Mouse (Mus musculus) olfactory bulb, adult 2 months (tissue): ENCODE measurements around the gene Sync. TPM values are rescaled to one million over a fixed set of nuclear protein-coding genes. Genes with fewer than 3 reads are reported as not detected.

Experiments used
- H3K27ac ChIP-seq: fragments of 200-500 bp; 2 replicates; pipeline ENCODE4 v1.5.1; 2012; ENCODE audit warnings: low read depth, low read length; ENCODE audit not compliant: insufficient read depth
- H3K4me1 ChIP-seq: fragments of 200-500 bp; 2 replicates; pipeline ENCODE4 v1.6.1; 2012; ENCODE audit warnings: low read length; ENCODE audit not compliant: control insufficient read depth, insufficient read depth
- H3K4me3 ChIP-seq: fragments of 200-500 bp; 2 replicates; pipeline ENCODE4 v1.5.1; 2012; ENCODE audit warnings: mild to moderate bottlenecking, low read depth, low read length, moderate library complexity; ENCODE audit not compliant: insufficient read depth
- CTCF ChIP-seq: fragments of 200-500 bp; IDR thresholded peaks from 2 replicates; pipeline ENCODE4 v1.5.1; 2012; ENCODE audit warnings: low read depth, mild to moderate bottlenecking, low read length, moderate library complexity; ENCODE audit not compliant: insufficient read depth
- POLR2A ChIP-seq: fragments of 200-500 bp; IDR thresholded peaks from 2 replicates; pipeline ENCODE4 v1.6.1; 2012; ENCODE audit warnings: mild to moderate bottlenecking, low read depth, low read length, moderate library complexity; ENCODE audit not compliant: insufficient read depth
- WGBS: fragments of 180-500 bp; shearing (Covaris S2); methylation state at CpG from one replicate; pipeline ENCODE4 v1.1.7; 2018; 5-methylcytosine and 5-hydroxymethylcytosine counted together
- polyA plus RNA-seq: library from polyadenylated mRNA; stranded (reverse); fragments of >200 nt; gene quantifications from 2 replicates; pipeline ENCODE4 v1.2.4, GENCODE M21; 2012; ENCODE audit warnings: low replicate concordance; ENCODE audit not compliant: missing spikeins, insufficient read depth, insufficient read length

Gene Sync
- polyA plus RNA-seq, 1 experiment, result not detected

DNA sequence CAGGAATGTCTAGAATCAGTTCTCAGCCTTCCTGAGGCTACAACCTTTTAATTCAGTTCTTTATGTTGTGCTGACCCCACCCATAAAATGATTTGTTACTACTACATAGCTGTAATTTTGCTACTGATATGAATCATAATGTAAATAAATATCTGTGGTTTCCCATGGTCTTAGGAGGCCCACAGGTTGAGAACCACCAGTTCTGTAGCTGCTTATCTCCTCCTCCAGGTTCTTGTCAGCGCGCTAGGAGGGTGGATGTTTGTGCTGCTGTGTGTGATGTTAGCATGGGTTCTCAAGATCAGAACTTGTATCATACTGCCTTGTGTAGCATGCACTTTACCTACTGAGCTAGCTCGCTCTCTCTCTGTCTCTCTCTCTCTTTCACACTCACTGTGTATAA lies 52.3 kb downstream of the Sync start:
- no peak overlapping the region for H3K4me3 ChIP-seq
- H3K4me1 ChIP-seq, result no peaks in the 10 kb centered on the region
- H3K27ac ChIP-seq, result no peak overlapping the region
- 97% methylated on average over 3 of the region's 3 CpGs for WGBS
- no peak for TF ChIP-seq CTCF
- TF ChIP-seq POLR2A, result no peak

DNA sequence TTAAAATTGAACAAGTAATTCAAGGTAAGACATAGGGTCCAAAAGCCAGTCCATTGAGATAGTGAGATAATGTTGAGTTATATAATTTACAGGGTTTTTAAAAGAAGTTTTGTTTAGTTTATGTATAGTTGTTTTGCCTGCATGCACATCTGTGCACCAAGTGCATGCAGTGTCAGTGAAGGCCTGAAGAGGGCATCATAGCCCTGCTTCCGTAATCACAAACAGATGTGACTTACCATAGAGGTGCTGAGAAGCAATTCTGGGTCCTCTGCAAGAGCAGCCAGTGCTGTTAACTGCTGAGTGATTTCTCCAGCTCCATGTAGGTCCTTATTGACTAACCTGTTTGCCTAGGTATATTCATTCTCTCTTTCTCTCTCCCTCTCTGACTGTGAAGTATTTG lies 54.5 kb downstream of the Sync start:
- Histone ChIP-seq H3K27ac (no peak overlapping the region), H3K4me1 (peaks cover 3% of the 10 kb centered on the region), H3K4me3 (no peak overlapping the region)
- TF ChIP-seq CTCF (no peak), POLR2A (no peak)
- WGBS, result 96% methylated on average over 1 of the region's 1 CpGs

DNA sequence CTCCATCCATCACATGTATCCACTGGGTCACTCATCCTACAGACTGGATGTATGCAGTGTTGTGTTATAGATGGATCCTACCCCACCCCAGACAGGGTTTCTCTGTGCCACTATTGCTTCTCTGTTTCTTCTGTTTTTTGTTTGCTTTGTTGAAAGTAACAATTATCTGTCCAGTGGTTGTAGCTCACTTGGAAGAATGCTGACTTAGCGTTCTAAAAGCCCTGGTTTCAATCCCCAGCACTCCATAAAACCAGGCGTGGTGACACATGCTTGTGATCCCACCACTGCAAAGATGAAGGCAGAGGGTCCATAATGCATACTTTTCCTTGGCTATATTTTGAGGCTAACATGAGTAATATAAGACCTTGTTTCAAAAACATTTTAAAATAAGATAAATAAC lies 55.3 kb downstream of the Sync start:
- Histone ChIP-seq H3K27ac (no peak overlapping the region), H3K4me1 (peaks cover 3% of the 10 kb centered on the region), H3K4me3 (no peak overlapping the region)
- 93% methylated on average over 2 of the region's 2 CpGs for WGBS
- TF ChIP-seq CTCF, result no peak
- no peak for TF ChIP-seq POLR2A

DNA sequence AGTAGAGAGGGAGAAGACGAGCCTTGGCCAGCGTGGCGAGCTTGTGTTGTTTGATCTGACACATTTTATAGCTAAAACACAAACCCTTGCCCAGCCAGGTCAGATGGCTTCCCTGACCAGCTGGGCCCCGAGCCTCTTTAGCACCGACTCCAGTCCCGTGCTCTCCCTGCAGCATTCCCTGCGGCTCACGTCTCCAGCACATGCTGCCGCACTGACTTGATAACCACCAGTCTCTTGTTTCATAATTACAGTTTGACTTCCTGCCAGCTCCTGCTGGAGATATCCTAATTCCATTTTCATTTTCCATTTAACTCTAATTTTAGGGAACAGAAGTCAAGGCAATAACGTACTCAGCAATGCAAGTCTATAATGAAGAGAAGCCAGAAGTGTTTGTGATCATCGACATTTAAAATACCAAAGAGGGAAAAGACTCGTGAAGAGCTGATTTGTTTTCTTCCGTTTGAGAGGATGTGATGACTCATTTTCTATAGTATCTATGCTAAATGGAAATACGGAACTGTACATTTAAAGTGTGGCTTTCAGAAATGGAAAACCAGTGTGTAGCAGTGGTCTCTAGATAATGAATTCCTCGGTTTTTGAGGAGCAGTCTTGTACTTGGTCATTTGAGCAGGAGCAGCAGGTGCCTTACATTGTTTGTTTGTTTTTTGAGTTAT lies 59.2 kb downstream of the Sync start:
- Histone ChIP-seq H3K4me3 (no peak overlapping the region), H3K27ac (0 out of 2 replicates have a peak overlapping the region, but pooled peaks have one; percentile 35), H3K4me1 (peaks cover 8% of the 10 kb centered on the region)
- no peak for TF ChIP-seq POLR2A
- TF ChIP-seq CTCF, result no peak
- WGBS, result 37% methylated on average over 15 of the region's 15 CpGs

DNA sequence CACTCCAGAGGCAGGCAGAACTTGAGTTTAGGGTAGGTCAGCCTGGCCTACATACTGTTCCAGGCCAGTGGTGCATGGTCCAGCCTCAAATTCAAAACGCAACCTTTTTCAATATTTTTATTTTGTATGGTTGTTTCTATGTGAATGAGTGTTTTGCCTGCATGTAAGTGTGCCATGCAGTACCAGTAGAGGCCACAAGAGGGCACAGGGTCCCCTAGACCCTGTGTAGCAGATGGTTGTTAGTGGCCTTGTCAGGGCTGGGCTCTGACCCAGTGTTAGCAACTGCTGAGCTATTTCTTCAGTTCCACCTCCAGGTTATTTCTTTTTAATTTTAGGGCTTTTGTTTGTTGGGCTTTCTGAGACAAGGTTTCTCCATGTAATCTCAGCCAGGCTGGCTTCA lies 63.2 kb downstream of the Sync start:
- TF ChIP-seq POLR2A (no peak), CTCF (peak; percentile 39; the same call in 1 of the 2 replicates)
- Histone ChIP-seq H3K27ac (no peak overlapping the region), H3K4me1 (peaks cover 14% of the 10 kb centered on the region), H3K4me3 (no peak overlapping the region)
- 15% methylated on average over 1 of the region's 1 CpGs for WGBS

DNA sequence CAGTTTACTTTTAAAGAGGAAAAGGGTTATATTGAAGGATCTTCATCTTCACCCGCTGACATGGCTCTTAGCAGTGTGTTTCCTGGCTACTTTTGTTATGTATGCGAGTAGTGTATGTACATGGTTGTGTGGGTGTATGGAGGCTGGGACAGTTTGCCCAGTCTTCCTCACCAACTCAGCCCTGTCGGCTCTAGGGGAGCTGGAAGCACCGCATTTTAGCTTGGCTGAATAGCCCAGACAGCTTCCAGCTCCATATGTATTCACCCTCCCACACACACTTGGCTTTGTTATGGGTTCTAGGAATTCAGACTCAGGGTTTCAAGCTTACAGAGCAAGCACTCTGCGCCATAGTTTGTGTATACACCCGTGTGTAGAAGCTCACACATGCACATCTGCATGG lies 63.7 kb downstream of the Sync start:
- TF ChIP-seq POLR2A, result no peak

DNA sequence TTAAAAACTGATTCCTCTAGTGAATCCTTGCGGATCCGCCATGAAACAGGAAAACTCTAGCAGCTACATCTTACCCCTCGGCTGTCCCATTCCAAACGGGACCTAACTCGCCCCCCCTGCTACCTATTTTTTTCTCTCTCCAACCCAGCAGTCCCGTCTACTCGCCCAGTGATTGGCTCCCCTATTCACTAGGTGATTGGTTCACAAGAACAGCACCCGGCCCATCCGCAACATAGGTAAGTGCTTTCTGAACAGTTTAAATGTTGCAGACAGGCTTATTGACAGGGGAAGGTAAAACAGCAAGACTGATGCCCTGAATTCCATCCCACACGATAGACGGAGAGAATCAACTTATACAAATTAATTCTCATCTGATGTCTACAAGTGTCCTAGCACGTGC lies 65.8 kb downstream of the Sync start:
- TF ChIP-seq POLR2A (no peak), CTCF (no peak)
- WGBS, result 88% methylated on average over 12 of the region's 12 CpGs
- Histone ChIP-seq H3K4me1 (peaks cover 10% of the 10 kb centered on the region), H3K4me3 (no peak overlapping the region), H3K27ac (no peak overlapping the region)

More for the DNA sequence above, 63.7 kb downstream of the Sync start:
- Histone ChIP-seq H3K4me3 (no peak overlapping the region), H3K27ac (no peak overlapping the region), H3K4me1 (peaks cover 14% of the 10 kb centered on the region)
- 55% methylated on average over 6 of the region's 6 CpGs for WGBS

DNA sequence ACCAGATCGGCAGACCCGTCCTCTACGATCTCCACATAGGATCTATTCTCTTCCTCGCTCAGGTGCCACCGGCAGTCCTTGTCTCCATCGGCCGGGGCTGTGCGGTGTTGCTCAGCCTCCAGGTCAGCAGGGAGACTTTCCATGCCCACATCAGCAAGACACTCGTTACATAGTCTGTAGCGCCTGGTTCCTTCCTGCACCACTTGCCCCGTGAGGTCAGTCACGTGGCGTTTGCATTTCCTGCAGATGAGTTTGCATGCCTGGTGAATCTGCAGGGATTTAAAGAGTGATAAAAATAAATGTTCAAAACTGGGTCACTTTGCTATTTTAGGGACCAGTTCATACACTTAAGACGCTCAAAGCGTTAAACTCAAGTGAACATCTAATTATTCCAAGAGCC lies 66.8 kb downstream of the Sync start:
- Histone ChIP-seq H3K27ac (no peak overlapping the region), H3K4me3 (no peak overlapping the region), H3K4me1 (peaks cover 10% of the 10 kb centered on the region)
- WGBS, result 51% methylated on average over 15 of the region's 15 CpGs
- TF ChIP-seq POLR2A, result no peak

DNA sequence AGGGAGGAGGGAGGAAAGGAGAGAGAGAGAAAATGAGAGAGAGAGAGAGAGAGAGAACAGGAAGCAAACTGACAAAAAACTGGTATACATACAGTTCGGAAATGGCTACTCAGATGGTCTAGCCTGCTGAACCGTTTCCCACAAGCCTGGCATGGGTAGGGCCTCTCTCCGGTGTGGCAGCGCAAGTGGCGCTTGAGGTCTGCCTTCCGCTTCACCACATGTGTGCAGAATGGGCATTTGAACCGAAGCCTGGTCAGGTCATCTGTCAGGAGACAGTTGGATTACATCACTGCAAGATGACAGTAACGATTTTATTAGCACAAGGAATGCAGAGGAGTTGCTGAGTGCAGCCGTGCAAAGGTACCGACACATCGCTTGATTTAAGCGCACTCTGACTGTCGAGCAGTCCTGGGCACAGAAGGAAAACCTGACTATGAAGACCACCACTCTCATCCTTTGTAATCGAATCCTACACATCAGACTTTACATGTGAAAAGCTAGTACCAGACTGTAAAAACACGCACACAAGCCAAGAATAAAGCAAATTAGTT lies 70.3 kb downstream of the Sync start:
- no peak for TF ChIP-seq CTCF
- TF ChIP-seq POLR2A, result no peak
- Histone ChIP-seq H3K27ac (no peak overlapping the region), H3K4me3 (no peak overlapping the region), H3K4me1 (peaks cover 6% of the 10 kb centered on the region)
- WGBS, result 90% methylated on average over 15 of the region's 15 CpGs

Other genes with a start within 250 kb of the Sync start
- gene Rnf19b, start 229.3 kb upstream of the Sync start, polyA plus RNA-seq, result not detected in 2 replicates
- gene Tmem54, start 182.1 kb upstream of the Sync start, polyA plus RNA-seq, result not detected in 2 replicates
- gene Hpca, start 165.6 kb upstream of the Sync start, polyA plus RNA-seq, result not detected in 2 replicates
- not detected in 2 replicates for gene Fndc5, start 150.6 kb upstream of the Sync start, polyA plus RNA-seq
- gene S100pbp, start 97.9 kb upstream of the Sync start, polyA plus RNA-seq, result not detected in 2 replicates
- gene Yars, start 97.9 kb upstream of the Sync start, polyA plus RNA-seq, result not detected in 2 replicates
- gene C77080, start 26.2 kb upstream of the Sync start, polyA plus RNA-seq, result not detected in 2 replicates
- not detected in 2 replicates for gene Rbbp4, start 47.8 kb downstream of the Sync start, polyA plus RNA-seq
- gene Zbtb8os, start 48.1 kb downstream of the Sync start, polyA plus RNA-seq, result not detected in 2 replicates
- not detected in 2 replicates for gene Zbtb8a, start 90.5 kb downstream of the Sync start, polyA plus RNA-seq
- gene Zbtb8b, start 153.2 kb downstream of the Sync start, polyA plus RNA-seq, result not detected in 2 replicates
- gene Bsdc1, start 174.0 kb downstream of the Sync start, polyA plus RNA-seq, result not detected in 2 replicates
- not detected in 2 replicates for gene Tssk3, start 203.4 kb downstream of the Sync start, polyA plus RNA-seq
- not detected in 2 replicates for gene Fam229a, start 203.6 kb downstream of the Sync start, polyA plus RNA-seq
- gene Marcksl1, start 226.0 kb downstream of the Sync start, polyA plus RNA-seq, result 192 TPM in 1 of 2 replicates, not detected in the other